Mouse (Mus musculus): ENCODE measurements around the gene Snx29. TPM values are rescaled to one million over a fixed set of nuclear protein-coding genes. Genes with fewer than 3 reads are reported as not detected.

The Snx29 gene
- polyA plus RNA-seq, 1 experiment from 2014 or later, result 17.4 TPM

GRCm38 (mm10) chr16:11668375-11668774, 345.7 kb downstream of the Snx29 start:
- no peaks in the 10 kb centered on the region for H3K27me3 ChIP-seq
- H3K4me2 ChIP-seq, result no peak overlapping the region
- no peaks in the 10 kb centered on the region for H3K9me3 ChIP-seq
- 78% methylated on average over 1 of the region's 1 CpGs for WGBS
- no peaks in the 10 kb centered on the region for H3K36me3 ChIP-seq
- H3K4me1 ChIP-seq (replicated peaks), result no peaks in the 10 kb centered on the region
- no peak overlapping the region for H3K4me3 ChIP-seq (replicated peaks)
- H3K27ac ChIP-seq, result no peak overlapping the region
- H3K9ac ChIP-seq (replicated peaks), result no peak overlapping the region
- ATAC-seq (ENCODE audit: insufficient number of reproducible peaks, insufficient read depth, low FRiP score, low TSS enrichment, low read depth), result no peak

- WGBS, result 93% methylated on average over 1 of the region's 1 CpGs
- Histone ChIP-seq H3K4me3 (replicated peaks) (no peak overlapping the region), H3K27me3 (no peaks in the 10 kb centered on the region), H3K9ac (replicated peaks) (no peak overlapping the region), H3K9me3 (no peaks in the 10 kb centered on the region), H3K4me2 (no peak overlapping the region), H3K27ac (no peak overlapping the region), H3K4me1 (replicated peaks) (no peaks in the 10 kb centered on the region), H3K36me3 (no peaks in the 10 kb centered on the region)
- no peak for ATAC-seq (ENCODE audit: insufficient number of reproducible peaks, insufficient read depth, low FRiP score, low TSS enrichment, low read depth)
These were observed 346.2 kb downstream of the Snx29 start for GRCm38 (mm10) chr16:11668878-11669277.

GRCm38 (mm10) chr16:11670251-11670970, 347.7 kb downstream of the Snx29 start:
- 85% methylated on average over 9 of the region's 9 CpGs for WGBS
- no peaks in the 10 kb centered on the region for H3K27me3 ChIP-seq
- ATAC-seq (ENCODE audit: insufficient number of reproducible peaks, insufficient read depth, low FRiP score, low TSS enrichment, low read depth), result no peak
- H3K36me3 ChIP-seq, result no peaks in the 10 kb centered on the region
- H3K4me2 ChIP-seq, result no peak overlapping the region
- H3K4me1 ChIP-seq (replicated peaks), result no peaks in the 10 kb centered on the region
- H3K9me3 ChIP-seq, result no peaks in the 10 kb centered on the region
- H3K4me3 ChIP-seq (replicated peaks), result no peak overlapping the region
- no peak overlapping the region for H3K9ac ChIP-seq (replicated peaks)
- H3K27ac ChIP-seq, result no peak overlapping the region

- WGBS, result 78% methylated on average over 6 of the region's 6 CpGs
These were observed 348.2 kb downstream of the Snx29 start for GRCm38 (mm10) chr16:11670971-11671310.

GRCm38 (mm10) chr16:11676006-11676405, 353.3 kb downstream of the Snx29 start:
- Histone ChIP-seq H3K27me3 (no peaks in the 10 kb centered on the region), H3K36me3 (no peaks in the 10 kb centered on the region), H3K4me2 (no peak overlapping the region), H3K4me1 (replicated peaks) (no peaks in the 10 kb centered on the region), H3K9ac (replicated peaks) (no peak overlapping the region), H3K4me3 (replicated peaks) (no peak overlapping the region), H3K27ac (no peak overlapping the region), H3K9me3 (no peaks in the 10 kb centered on the region)
- 66% methylated on average over 4 of the region's 4 CpGs for WGBS
- ATAC-seq (ENCODE audit: insufficient number of reproducible peaks, insufficient read depth, low FRiP score, low TSS enrichment, low read depth), result no peak

More at GRCm38 (mm10) chr16:11670971-11671310, 348.2 kb downstream of the Snx29 start:
- Histone ChIP-seq H3K27ac (no peak overlapping the region), H3K9ac (replicated peaks) (no peak overlapping the region), H3K9me3 (no peaks in the 10 kb centered on the region), H3K4me3 (replicated peaks) (no peak overlapping the region), H3K4me1 (replicated peaks) (no peaks in the 10 kb centered on the region), H3K36me3 (no peaks in the 10 kb centered on the region), H3K4me2 (no peak overlapping the region), H3K27me3 (no peaks in the 10 kb centered on the region)
- ATAC-seq (ENCODE audit: insufficient number of reproducible peaks, insufficient read depth, low FRiP score, low TSS enrichment, low read depth), result no peak

GRCm38 (mm10) chr16:11685264-11685663, 362.6 kb downstream of the Snx29 start:
- H3K9ac ChIP-seq (replicated peaks), result no peak overlapping the region
- no peaks in the 10 kb centered on the region for H3K27me3 ChIP-seq
- no peaks in the 10 kb centered on the region for H3K4me1 ChIP-seq (replicated peaks)
- 83% methylated on average over 9 of the region's 9 CpGs for WGBS
- no peaks in the 10 kb centered on the region for H3K36me3 ChIP-seq
- ATAC-seq (ENCODE audit: insufficient number of reproducible peaks, insufficient read depth, low FRiP score, low TSS enrichment, low read depth), result no peak
- no peak overlapping the region for H3K4me2 ChIP-seq
- H3K9me3 ChIP-seq, result no peaks in the 10 kb centered on the region
- no peak overlapping the region for H3K27ac ChIP-seq
- no peak overlapping the region for H3K4me3 ChIP-seq (replicated peaks)

- ATAC-seq (ENCODE audit: insufficient number of reproducible peaks, insufficient read depth, low FRiP score, low TSS enrichment, low read depth), result no peak
These were observed 363.1 kb downstream of the Snx29 start for GRCm38 (mm10) chr16:11685735-11686340.

GRCm38 (mm10) chr16:11687836-11688235, 365.1 kb downstream of the Snx29 start:
- ATAC-seq (ENCODE audit: insufficient number of reproducible peaks, insufficient read depth, low FRiP score, low TSS enrichment, low read depth), result no peak
- Histone ChIP-seq H3K27ac (no peak overlapping the region), H3K9ac (replicated peaks) (no peak overlapping the region), H3K27me3 (no peaks in the 10 kb centered on the region), H3K9me3 (no peaks in the 10 kb centered on the region), H3K4me2 (no peak overlapping the region), H3K4me1 (replicated peaks) (no peaks in the 10 kb centered on the region), H3K36me3 (no peaks in the 10 kb centered on the region), H3K4me3 (replicated peaks) (no peak overlapping the region)

More at GRCm38 (mm10) chr16:11685735-11686340, 363.1 kb downstream of the Snx29 start:
- no peaks in the 10 kb centered on the region for H3K36me3 ChIP-seq
- no peaks in the 10 kb centered on the region for H3K4me1 ChIP-seq (replicated peaks)
- no peak overlapping the region for H3K27ac ChIP-seq
- no peaks in the 10 kb centered on the region for H3K9me3 ChIP-seq
- H3K4me2 ChIP-seq, result no peak overlapping the region
- H3K27me3 ChIP-seq, result no peaks in the 10 kb centered on the region
- H3K9ac ChIP-seq (replicated peaks), result no peak overlapping the region
- no peak overlapping the region for H3K4me3 ChIP-seq (replicated peaks)
- WGBS, result 80% methylated on average over 3 of the region's 3 CpGs

GRCm38 (mm10) chr16:11688281-11689005, 365.7 kb downstream of the Snx29 start:
- Histone ChIP-seq H3K27ac (no peak overlapping the region), H3K4me1 (replicated peaks) (no peaks in the 10 kb centered on the region), H3K36me3 (no peaks in the 10 kb centered on the region), H3K9ac (replicated peaks) (no peak overlapping the region), H3K4me2 (no peak overlapping the region), H3K9me3 (no peaks in the 10 kb centered on the region), H3K27me3 (no peaks in the 10 kb centered on the region), H3K4me3 (replicated peaks) (no peak overlapping the region)
- 74% methylated on average over 4 of the region's 4 CpGs for whole genome bisulfite sequencing
- no peak for ATAC-seq (ENCODE audit: insufficient number of reproducible peaks, insufficient read depth, low FRiP score, low TSS enrichment, low read depth)

- H3K27ac ChIP-seq, result no peak overlapping the region
- H3K4me1 ChIP-seq (replicated peaks), result peaks cover 8% of the 10 kb centered on the region
- no peaks in the 10 kb centered on the region for H3K36me3 ChIP-seq
- no peak for ATAC-seq (ENCODE audit: insufficient number of reproducible peaks, insufficient read depth, low FRiP score, low TSS enrichment, low read depth)
- H3K27me3 ChIP-seq, result no peaks in the 10 kb centered on the region
- no peak overlapping the region for H3K9ac ChIP-seq (replicated peaks)
- H3K4me2 ChIP-seq, result no peak overlapping the region
- no peak overlapping the region for H3K4me3 ChIP-seq (replicated peaks)
- 88% methylated on average over 8 of the region's 8 CpGs for WGBS
- no peaks in the 10 kb centered on the region for H3K9me3 ChIP-seq
These were observed 367.4 kb downstream of the Snx29 start for GRCm38 (mm10) chr16:11690097-11690496.

- Histone ChIP-seq H3K4me1 (replicated peaks) (peaks cover 8% of the 10 kb centered on the region), H3K27ac (no peak overlapping the region), H3K9me3 (no peaks in the 10 kb centered on the region), H3K4me2 (no peak overlapping the region), H3K27me3 (no peaks in the 10 kb centered on the region), H3K4me3 (replicated peaks) (no peak overlapping the region), H3K9ac (replicated peaks) (no peak overlapping the region), H3K36me3 (no peaks in the 10 kb centered on the region)
- 63% methylated on average over 4 of the region's 4 CpGs for WGBS
- no peak for ATAC-seq (ENCODE audit: insufficient number of reproducible peaks, insufficient read depth, low FRiP score, low TSS enrichment, low read depth)
These were observed 368.0 kb downstream of the Snx29 start for GRCm38 (mm10) chr16:11690756-11691155.

Measured in limb, embryonic 12.5 days (tissue).